Mouse (Mus musculus) ES-CJ7 (cell line): ENCODE measurements around the gene Edf1.
"Not testable (repeated sequence)": the region's sequence is repeated elsewhere in the genome, so short reads cannot be mapped to it uniquely, and the experiment has no call there.

Experiments
- DNase-seq: peaks from one replicate; pipeline ENCODE4 v3.0.0; 2011; ENCODE audit warnings: low read depth, low spot score

The Edf1 gene

GRCm38 (mm10) chr2:25557221-25557963 is at the start of gene Edf1:
Gene Edf1, plus strand, starts transcription at chr2:25557847.
- DNase-seq: peak; percentile 83

GRCm38 (mm10) chr2:25509912-25510311 is 47.7 kb upstream of the Edf1 start:
- no peak for DNase-seq

- DNase-seq: no peak
Measured at GRCm38 (mm10) chr2:25526510-25527302, 30.9 kb upstream of the Edf1 start.

- no peak for DNase-seq
Measured at GRCm38 (mm10) chr2:25533707-25534106, 23.9 kb upstream of the Edf1 start.

- DNase-seq: no peak
Measured at GRCm38 (mm10) chr2:25534178-25534865, 23.3 kb upstream of the Edf1 start.

- no peak for DNase-seq
Measured at GRCm38 (mm10) chr2:25534866-25535182, 22.8 kb upstream of the Edf1 start.

GRCm38 (mm10) chr2:25536531-25536930 is 21.1 kb upstream of the Edf1 start:
- no peak for DNase-seq

GRCm38 (mm10) chr2:25540541-25540948 is 17.1 kb upstream of the Edf1 start:
- no peak for DNase-seq

GRCm38 (mm10) chr2:25541644-25542367 is 15.8 kb upstream of the Edf1 start:
- DNase-seq: no peak

GRCm38 (mm10) chr2:25545996-25546810 is 11.4 kb upstream of the Edf1 start:
- no peak for DNase-seq

GRCm38 (mm10) chr2:25546811-25547491 is 10.7 kb upstream of the Edf1 start, which contains the start of gene Traf2:
Gene Traf2, minus strand, starts transcription at chr2:25546940.
- peak; percentile 99 for DNase-seq

GRCm38 (mm10) chr2:25549021-25549991 is 8.3 kb upstream of the Edf1 start:
- DNase-seq: no peak

GRCm38 (mm10) chr2:25551186-25551585 is 6.5 kb upstream of the Edf1 start:
- peak; percentile 50 for DNase-seq

- not testable (repeated sequence) for DNase-seq
Measured at GRCm38 (mm10) chr2:25553171-25553786, 4.4 kb upstream of the Edf1 start.

GRCm38 (mm10) chr2:25555479-25555878 is 2.2 kb upstream of the Edf1 start:
- DNase-seq: not testable (repeated sequence)

GRCm38 (mm10) chr2:25556296-25556695 is 1.4 kb upstream of the Edf1 start:
- no peak for DNase-seq

GRCm38 (mm10) chr2:25557964-25558360 is 315 bp downstream of the Edf1 start:
- no peak for DNase-seq

- DNase-seq: no peak
Measured at GRCm38 (mm10) chr2:25558774-25559173, 1.1 kb downstream of the Edf1 start.

GRCm38 (mm10) chr2:25560551-25560950 is 2.9 kb downstream of the Edf1 start:
- no peak for DNase-seq
